Mouse (Mus musculus): ENCODE data around the gene Mdc1.

Gene Mdc1

DNA sequence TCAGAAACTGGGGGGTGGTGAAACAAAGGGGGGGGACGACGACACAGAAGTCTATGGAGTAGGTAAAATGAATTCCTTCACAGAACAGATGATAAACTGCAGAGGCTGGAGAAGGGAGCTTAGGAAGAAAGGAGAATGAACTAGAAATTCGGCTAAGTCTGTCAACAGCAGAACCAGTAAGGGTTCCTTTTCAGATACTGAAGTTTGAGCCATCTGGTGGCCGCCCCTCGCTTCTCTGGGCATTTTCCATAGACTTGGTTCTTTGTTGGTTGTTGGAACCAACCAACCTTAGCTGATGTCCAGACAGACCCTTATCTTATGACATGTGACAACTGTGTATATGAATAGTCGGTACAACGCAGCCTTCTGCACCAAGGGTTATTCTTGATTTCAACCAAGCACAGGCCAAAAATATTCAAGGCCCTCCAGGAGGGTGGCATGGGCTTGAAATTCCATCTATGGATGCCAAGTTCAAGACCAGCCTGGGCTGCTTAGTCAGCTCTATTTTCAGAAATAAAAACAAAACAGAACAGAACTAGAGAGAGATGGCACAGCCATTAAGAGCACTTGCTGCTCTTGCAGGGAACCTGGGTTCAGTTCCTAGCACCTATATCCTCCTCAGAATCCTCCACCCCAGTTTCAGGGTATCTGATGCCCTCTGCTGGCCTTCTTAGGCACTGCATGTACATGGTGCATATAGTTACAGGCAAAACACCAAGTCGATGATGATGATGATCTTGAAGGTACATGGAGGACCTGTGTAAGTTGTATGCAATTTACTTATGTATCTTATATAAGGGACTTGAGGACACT, 29.8 kb downstream of the Mdc1 start:
- ATAC-seq (ENCODE audit: insufficient number of reproducible peaks, low FRiP score, low TSS enrichment): no peak

DNA sequence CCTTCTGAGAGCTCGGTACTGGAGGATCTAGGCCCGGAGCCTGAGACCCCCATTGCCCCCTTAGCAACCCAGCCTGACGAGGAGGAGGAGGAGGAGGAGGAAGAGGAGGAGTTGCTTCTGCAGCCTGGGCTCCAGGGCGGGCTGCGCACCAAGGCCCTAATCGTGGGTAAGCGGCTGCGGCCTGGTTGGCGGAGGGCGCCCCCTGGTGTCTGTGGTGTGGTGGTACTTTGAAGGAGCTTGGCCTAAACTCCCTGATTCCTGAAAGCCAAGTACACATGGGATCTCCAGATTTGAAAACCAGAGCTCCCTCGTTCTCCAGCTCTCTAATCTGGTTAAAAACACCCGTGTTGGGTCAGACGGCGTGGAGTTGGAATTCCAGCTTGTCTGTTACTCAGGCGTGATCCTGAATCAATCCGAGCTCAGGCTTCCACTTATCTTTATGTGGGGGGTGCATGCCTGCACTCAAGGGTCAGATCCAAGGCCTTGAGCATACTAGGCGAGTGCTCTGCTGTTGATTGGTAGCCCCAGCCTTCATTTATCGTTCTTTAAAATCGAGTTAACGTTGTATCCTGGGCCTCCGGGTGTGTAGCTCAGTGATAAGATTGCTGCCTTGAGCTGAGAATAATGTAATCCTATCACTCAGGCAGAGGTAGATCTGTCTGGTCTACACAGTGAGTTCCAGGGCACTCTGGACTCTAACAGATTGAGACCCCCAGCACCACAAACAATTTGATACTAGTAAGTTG, 32.6 kb downstream of the Mdc1 start:
- ATAC-seq (ENCODE audit: insufficient number of reproducible peaks, low FRiP score, low TSS enrichment): peak; percentile 81; the same call in 1 of the 2 replicates

DNA sequence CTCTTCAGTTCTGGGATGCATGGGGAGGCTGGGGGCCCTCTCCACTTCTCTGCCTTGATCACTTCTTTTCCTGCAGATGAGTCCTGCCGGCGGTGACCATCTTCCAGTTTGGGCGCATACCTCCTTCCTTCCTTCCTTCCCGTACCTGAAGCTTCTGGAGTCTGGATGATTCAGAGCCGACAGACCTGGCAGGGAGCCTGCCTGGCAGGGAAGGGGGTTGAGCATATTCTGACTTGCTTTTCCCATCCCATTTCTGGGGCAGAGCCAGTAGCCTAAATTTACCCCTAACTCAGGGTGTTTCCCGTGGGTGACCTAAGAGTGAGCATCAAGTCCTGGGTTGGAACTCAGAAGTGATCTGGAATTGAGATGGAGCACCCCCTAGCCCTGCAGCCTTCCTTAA, 33.4 kb downstream of the Mdc1 start:
- ATAC-seq (ENCODE audit: insufficient number of reproducible peaks, low FRiP score, low TSS enrichment): no peak

GRCm38 (mm10) chr17:35879245-35880057, 38.1 kb downstream of the Mdc1 start, which contains the start of gene Dhx16:
Dhx16 (plus strand) TSS chr17:35879819.
- peak; percentile 88 for ATAC-seq (ENCODE audit: insufficient number of reproducible peaks, low FRiP score, low TSS enrichment)

DNA sequence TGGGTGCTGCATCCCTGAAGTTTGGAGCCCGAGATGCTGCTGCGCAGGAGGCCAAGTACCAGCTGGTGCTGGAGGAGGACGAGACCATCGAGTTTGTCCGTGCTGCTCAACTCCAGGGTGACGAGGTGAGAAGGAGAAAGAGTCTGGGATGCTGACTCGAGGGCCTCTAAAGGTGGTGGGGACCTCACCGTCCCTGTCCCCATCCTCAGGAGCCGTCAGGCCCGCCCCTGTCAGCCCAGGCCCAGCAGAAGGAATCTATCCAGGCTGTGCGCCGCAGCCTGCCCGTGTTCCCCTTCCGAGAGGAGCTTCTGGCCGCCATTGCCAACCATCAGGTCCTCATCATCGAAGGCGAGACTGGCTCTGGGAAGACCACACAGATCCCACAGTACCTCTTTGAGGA, 41.6 kb downstream of the Mdc1 start:
- no peak for ATAC-seq (ENCODE audit: insufficient number of reproducible peaks, low FRiP score, low TSS enrichment)

DNA sequence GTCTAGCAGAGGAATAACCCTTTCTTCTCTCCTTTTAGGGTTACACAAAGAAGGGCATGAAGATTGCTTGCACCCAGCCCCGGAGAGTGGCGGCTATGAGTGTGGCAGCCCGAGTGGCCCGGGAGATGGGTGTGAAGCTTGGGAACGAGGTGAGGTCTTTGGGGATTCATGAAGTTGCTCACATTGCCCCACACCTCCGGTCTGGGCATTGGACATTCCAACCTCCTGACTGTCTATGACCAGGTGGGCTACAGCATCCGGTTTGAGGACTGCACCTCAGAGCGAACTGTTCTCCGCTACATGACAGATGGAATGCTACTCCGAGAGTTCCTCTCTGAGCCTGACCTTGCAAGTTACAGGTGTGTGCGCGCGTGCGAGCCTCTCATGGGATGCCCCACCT, 42.5 kb downstream of the Mdc1 start:
- no peak for ATAC-seq (ENCODE audit: insufficient number of reproducible peaks, low FRiP score, low TSS enrichment)

- ATAC-seq (ENCODE audit: insufficient number of reproducible peaks, low FRiP score, low TSS enrichment): no peak
Measured at GRCm38 (mm10) chr17:35887725-35888124, 46.4 kb downstream of the Mdc1 start.

DNA sequence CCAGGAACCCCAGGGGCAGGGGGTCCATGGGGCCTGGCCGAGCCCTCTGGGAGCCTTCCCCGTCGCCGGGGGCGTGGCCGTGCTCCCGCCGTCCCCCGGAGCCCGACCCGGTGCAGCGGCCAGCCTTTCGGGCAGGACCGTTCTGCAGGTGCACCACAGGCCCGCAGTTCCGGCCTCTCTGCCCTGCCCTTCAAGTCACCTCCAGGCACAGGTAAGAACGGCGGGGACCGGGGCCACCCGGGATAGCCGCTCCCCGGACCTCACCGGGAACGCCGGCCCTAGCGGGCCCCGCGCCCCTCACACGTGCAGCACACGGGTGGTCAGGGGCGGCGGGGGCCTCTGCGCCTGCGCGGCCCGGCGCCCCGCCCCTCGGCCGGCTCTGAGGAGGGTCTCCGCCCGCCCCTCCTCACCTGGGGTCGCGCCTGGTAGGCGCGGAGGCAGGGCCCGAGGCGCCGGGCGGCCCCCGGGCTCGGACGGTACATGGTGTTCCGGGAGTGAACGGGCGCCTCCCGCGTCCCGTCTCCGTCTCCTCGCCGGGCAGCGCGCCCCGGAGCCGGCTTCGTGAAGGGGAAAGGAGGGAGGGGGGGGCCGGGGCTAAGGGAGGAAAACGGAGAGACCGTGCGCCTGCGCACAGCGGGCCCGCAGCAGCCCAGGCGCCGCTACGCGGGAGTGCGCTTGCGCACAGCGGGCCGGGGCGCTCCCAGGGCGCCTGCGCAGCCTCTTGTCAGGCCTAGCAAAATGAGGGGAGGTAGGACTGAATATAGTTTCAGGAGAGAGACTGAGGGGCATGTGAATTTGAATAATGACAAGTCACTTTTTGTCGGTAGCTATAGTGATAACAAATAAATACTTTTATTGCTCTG, 55.7 kb downstream of the Mdc1 start, which contains the start of gene 2310061I04Rik:
2310061I04Rik (minus strand) TSS at position 651 of the 863 bp plus-strand sequence.
- peak; percentile 87 for ATAC-seq (ENCODE audit: insufficient number of reproducible peaks, low FRiP score, low TSS enrichment)

DNA sequence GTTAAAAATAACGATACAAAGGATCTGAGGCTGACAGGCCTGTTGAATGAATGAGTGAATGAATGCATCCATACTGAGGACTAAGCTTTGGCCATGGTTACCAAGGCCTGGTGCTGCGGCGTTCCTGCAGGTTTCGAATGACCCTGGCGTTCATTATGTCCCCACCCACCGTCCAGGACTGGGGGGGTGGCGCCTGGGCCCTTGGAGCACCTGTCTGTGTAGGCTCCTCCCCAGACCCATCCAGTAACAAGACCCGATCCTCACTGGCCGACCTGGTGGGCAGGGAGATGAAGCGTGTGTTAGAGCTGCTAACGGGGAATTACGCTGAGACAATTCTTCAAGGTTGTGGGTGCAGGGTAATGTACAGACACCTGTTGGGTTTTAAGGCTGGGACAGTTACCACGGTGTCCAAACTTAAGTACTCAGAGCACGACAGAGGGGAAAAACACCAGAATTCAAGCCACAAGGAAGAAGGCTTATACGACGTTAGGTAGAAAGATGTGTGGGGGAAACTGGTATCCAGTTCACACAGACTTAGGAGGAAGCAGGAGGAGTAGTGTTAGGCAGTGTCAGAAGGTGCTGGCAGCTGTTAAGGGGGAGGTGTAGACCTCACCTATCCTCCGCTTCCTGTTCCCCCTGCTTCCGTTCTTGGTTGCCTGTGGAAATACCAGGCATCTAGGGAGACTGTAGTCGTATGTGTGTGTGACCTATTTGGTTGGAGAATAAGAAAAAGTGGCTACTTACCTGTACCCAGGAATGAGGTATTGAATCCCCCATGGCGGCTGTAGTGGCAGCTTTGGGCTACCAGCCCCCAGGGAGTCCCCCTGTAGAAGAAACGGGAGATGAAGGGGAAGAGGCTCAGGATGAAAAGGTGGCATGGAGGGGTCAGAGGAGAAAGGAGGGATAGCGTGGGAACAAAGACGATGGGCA, 56.6 kb downstream of the Mdc1 start:
- peak; percentile 27 for ATAC-seq (ENCODE audit: insufficient number of reproducible peaks, low FRiP score, low TSS enrichment)

DNA sequence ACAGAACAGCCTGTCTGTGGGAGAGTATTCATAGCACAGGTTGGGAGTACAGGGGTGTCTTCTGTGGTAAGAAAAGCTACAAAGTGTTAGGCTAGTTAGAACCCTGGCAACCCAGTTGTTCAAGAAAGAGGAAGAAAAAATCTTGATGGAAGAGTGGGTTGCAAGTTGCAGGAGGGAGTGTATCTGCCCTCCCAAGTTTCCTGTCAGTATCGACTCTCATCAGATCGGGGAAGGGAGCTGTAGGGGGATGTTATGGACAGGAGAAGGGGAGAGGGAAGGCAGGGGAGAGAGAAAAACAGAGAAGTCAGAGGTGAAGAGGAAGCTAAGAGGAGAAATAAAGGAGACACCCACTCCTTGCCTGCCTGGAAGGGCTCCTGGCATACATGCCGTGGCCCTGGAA, 59.3 kb downstream of the Mdc1 start:
- no peak for ATAC-seq (ENCODE audit: insufficient number of reproducible peaks, low FRiP score, low TSS enrichment)

- no peak for ATAC-seq (ENCODE audit: insufficient number of reproducible peaks, low FRiP score, low TSS enrichment)
Measured at GRCm38 (mm10) chr17:35903343-35903991, 62.2 kb downstream of the Mdc1 start.

GRCm38 (mm10) chr17:35903992-35904355, 62.7 kb downstream of the Mdc1 start:
- no peak for ATAC-seq (ENCODE audit: insufficient number of reproducible peaks, low FRiP score, low TSS enrichment)

DNA sequence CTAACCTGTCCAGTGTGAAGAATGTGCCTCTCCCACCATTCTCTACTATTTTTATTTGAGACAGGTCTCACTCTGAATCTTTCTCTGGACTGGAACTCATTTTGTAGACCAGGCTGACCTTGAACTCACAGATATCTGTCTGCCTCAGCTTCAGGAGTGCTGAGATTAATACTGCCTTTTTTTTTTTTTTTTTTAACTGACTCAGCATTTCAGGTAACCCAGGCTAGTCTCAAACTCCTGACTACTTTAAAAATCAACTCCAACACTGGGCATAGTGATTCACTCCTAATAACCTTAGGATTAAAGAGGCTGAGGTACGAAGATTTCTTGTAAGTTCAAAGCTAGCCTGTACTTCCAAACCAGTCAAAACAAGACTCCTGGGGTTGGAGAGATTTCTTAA, 64.3 kb downstream of the Mdc1 start:
- ATAC-seq (ENCODE audit: insufficient number of reproducible peaks, low FRiP score, low TSS enrichment): no peak

DNA sequence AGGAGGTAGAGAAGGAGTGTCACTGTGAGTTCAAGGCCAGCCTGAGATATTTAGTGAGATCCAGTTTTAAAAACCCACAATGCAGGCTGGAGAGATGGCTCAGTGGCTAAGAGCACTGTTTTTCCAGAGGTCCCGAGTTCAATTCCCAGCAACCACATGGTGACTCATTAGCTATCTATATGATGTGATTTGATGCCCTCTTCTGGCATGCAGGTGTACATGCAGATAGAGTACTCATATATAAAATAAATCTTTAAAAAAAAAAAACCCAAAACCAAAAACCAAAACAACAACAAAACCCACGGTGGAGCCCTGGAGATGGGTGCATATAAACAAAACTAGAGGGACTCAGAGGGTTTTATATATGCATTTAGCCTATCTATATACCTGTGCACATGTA, 66.3 kb downstream of the Mdc1 start:
- no peak for ATAC-seq (ENCODE audit: insufficient number of reproducible peaks, low FRiP score, low TSS enrichment)

All from cerebellum, adult (tissue).